Mouse (Mus musculus) hindbrain, embryonic 15.5 days (tissue): ENCODE results near the gene Esp15. TPM values are rescaled to one million over a fixed set of nuclear protein-coding genes. Genes with fewer than 3 reads are reported as not detected.
"Not testable (repeated sequence)": the region's sequence is repeated elsewhere in the genome, so short reads cannot be mapped to it uniquely, and the experiment has no call there.

Source experiments
- ATAC-seq: fragments of 200-750 bp; cut with Nextera tagmentation; 2 replicates; pipeline ENCODE4 v1.8.0; 2017; ENCODE audit warnings: low read depth, moderate number of reproducible peaks, moderate TSS enrichment; ENCODE audit not compliant: low FRiP score
- H3K27ac ChIP-seq: fragments of 300-500 bp; sonication (generic); replicated peaks from 2 replicates; pipeline ENCODE4 v1.5.1; 2015; ENCODE audit warnings: mild to moderate bottlenecking, inconsistent platforms
- H3K27me3 ChIP-seq: fragments of 300-500 bp; sonication (generic); 2 replicates; pipeline ENCODE4 v1.6.1; 2015; ENCODE audit warnings: control low read depth, inconsistent platforms
- H3K36me3 ChIP-seq: fragments of 300-500 bp; sonication (generic); 2 replicates; pipeline ENCODE4 v1.6.1; 2015; ENCODE audit warnings: control low read depth, inconsistent platforms
- H3K4me1 ChIP-seq: fragments of 300-500 bp; sonication (generic); replicated peaks from 2 replicates; pipeline ENCODE4 v1.6.1; 2015; ENCODE audit warnings: control low read depth, inconsistent platforms
- H3K4me2 ChIP-seq: fragments of 300-500 bp; sonication (generic); 2 replicates; pipeline ENCODE4 v1.6.1; 2015; ENCODE audit warnings: moderate library complexity, mild to moderate bottlenecking, inconsistent platforms
- H3K4me3 ChIP-seq: fragments of 300-500 bp; sonication (generic); 2 replicates; pipeline ENCODE4 v1.5.1; 2015; ENCODE audit warnings: mild to moderate bottlenecking, inconsistent platforms
- H3K9ac ChIP-seq: fragments of 300-500 bp; sonication (generic); 2 replicates; pipeline ENCODE4 v1.6.1; 2015; ENCODE audit warnings: inconsistent platforms
- H3K9me3 ChIP-seq: fragments of 300-500 bp; sonication (generic); 2 replicates; pipeline ENCODE4 v1.6.1; 2016; ENCODE audit warnings: control low read depth, inconsistent platforms
- WGBS: fragments of 180-500 bp; shearing (Covaris S2); methylation state at CpG from one replicate; pipeline ENCODE4 v1.1.7; 2015; 5-methylcytosine and 5-hydroxymethylcytosine counted together
- polyA plus RNA-seq: library from polyadenylated mRNA; unstranded; fragments of >200 nt; fragmentation: Nextera tagmentation; extraction: Ambion mirVana; gene quantifications from 2 replicates; pipeline ENCODE4 v1.2.1, GENCODE M21; 2015

Gene Esp15
- polyA plus RNA-seq, result not detected in 2 replicates

- 69% methylated on average over 6 of the region's 6 CpGs for WGBS
- ATAC-seq, H3K4me3 ChIP-seq, H3K4me2 ChIP-seq, H3K36me3 ChIP-seq, H3K27me3 ChIP-seq, H3K27ac ChIP-seq, H3K9me3 ChIP-seq, H3K4me1 ChIP-seq, H3K9ac ChIP-seq: not testable (repeated sequence)
Observed at GRCm38 (mm10) chr17:39640654-39641053, at the start of gene Esp15. Gene Esp15 (plus strand): TSS chr17:39640954.

GRCm38 (mm10) chr17:39591550-39591949 lies 49.2 kb upstream of the Esp15 start:
- Histone ChIP-seq H3K4me1 (no peaks in the 10 kb centered on the region), H3K4me3 (no peak overlapping the region), H3K4me2 (no peak overlapping the region), H3K36me3 (no peaks in the 10 kb centered on the region), H3K9ac (no peak overlapping the region), H3K9me3 (no peaks in the 10 kb centered on the region), H3K27me3 (no peaks in the 10 kb centered on the region), H3K27ac (no peak overlapping the region)
- no peak for ATAC-seq
- WGBS, result 50% methylated on average over 1 of the region's 1 CpGs

Other genes with a start within 250 kb of the Esp15 start
- not detected in 2 replicates for gene Esp18, start 234.6 kb upstream of the Esp15 start, polyA plus RNA-seq
- not detected in 2 replicates for gene Esp16, start 104.8 kb upstream of the Esp15 start, polyA plus RNA-seq